Mouse (Mus musculus) kidney, postnatal 0 days (tissue): ENCODE measurements around the gene Sarnp. TPM values are rescaled to one million over a fixed set of nuclear protein-coding genes. Genes with fewer than 3 reads are reported as not detected.

Source experiments
- ATAC-seq: fragments of 200-750 bp; cut with Nextera tagmentation; replicated peaks from 2 replicates; pipeline ENCODE4 v1.8.0; 2017; ENCODE audit warnings: low read depth, moderate number of reproducible peaks, moderate TSS enrichment, moderate library complexity; ENCODE audit not compliant: low FRiP score
- DNase-seq: peaks from one replicate; pipeline ENCODE4 v3.0.0-alpha.2; 2016; ENCODE audit warnings: low spot score
- H3K27ac ChIP-seq: fragments of 300-500 bp; sonication (generic); 2 replicates; pipeline ENCODE4 v1.5.1; 2014; ENCODE audit warnings: mild to moderate bottlenecking
- H3K27me3 ChIP-seq: fragments of 300-500 bp; sonication (generic); 2 replicates; pipeline ENCODE4 v1.6.1; 2014; ENCODE audit warnings: low read length, mixed read lengths; ENCODE audit not compliant: insufficient read depth
- H3K36me3 ChIP-seq: fragments of 300-500 bp; sonication (generic); 2 replicates; pipeline ENCODE4 v1.6.1; 2014; ENCODE audit warnings: low read length, mixed read lengths; ENCODE audit not compliant: insufficient read depth
- H3K4me1 ChIP-seq: fragments of 300-500 bp; sonication (generic); replicated peaks from 2 replicates; pipeline ENCODE4 v1.6.1; 2014; ENCODE audit warnings: antibody characterized with exemption, low read length, mixed read lengths; ENCODE audit not compliant: insufficient read depth
- H3K4me2 ChIP-seq: fragments of 300-500 bp; sonication (generic); 2 replicates; pipeline ENCODE4 v1.6.1; 2014; ENCODE audit warnings: mild to moderate bottlenecking, low read length, moderate library complexity, mixed read lengths
- H3K4me3 ChIP-seq: fragments of 300-500 bp; sonication (generic); replicated peaks from 2 replicates; pipeline ENCODE4 v1.5.1; 2014; ENCODE audit warnings: low read depth, low read length
- H3K9ac ChIP-seq: fragments of 300-500 bp; sonication (generic); 2 replicates; pipeline ENCODE4 v1.6.1; 2014; ENCODE audit warnings: low read depth, low read length
- H3K9me3 ChIP-seq: fragments of 300-500 bp; sonication (generic); replicated peaks from 2 replicates; pipeline ENCODE4 v1.6.1; 2016; ENCODE audit warnings: low read length, inconsistent platforms, mixed read lengths
- CTCF ChIP-seq: IDR thresholded peaks from 2 replicates; pipeline ENCODE4 v1.5.1; 2016; ENCODE audit warnings: antibody characterized with exemption, low read depth, mild to moderate bottlenecking, moderate library complexity
- WGBS: fragments of 180-500 bp; shearing (Covaris S2); extraction: QIAGEN DNeasy Blood & Tissue Kit; methylation state at CpG from one replicate; pipeline ENCODE4 v1.1.7; 2014; 5-methylcytosine and 5-hydroxymethylcytosine counted together
- polyA plus RNA-seq: library from polyadenylated mRNA; unstranded; fragments of >200 nt; fragmentation: Nextera tagmentation; extraction: Ambion mirVana; gene quantifications from 2 replicates; pipeline ENCODE4 v1.2.1, GENCODE M21; 2015

The Sarnp gene
- polyA plus RNA-seq, 1 experiment from 2014 or later: 164 TPM

- Histone ChIP-seq H3K9me3 (no peaks in the 10 kb centered on the region), H3K36me3 (peaks cover 9% of the 10 kb centered on the region; the same call in 1 of the 2 replicates), H3K27me3 (no peaks in the 10 kb centered on the region), H3K9ac (no peak overlapping the region), H3K4me3 (no peak overlapping the region), H3K4me1 (no peaks in the 10 kb centered on the region), H3K4me2 (no peak overlapping the region), H3K27ac (no peak overlapping the region)
- no peak for TF ChIP-seq CTCF
- DNase-seq: no peak
- no peak for ATAC-seq
These were observed 61.2 kb downstream of the Sarnp start for GRCm38 (mm10) chr10:128878291-128878690.

GRCm38 (mm10) chr10:128878811-128879210 is 61.7 kb downstream of the Sarnp start:
- no peaks in the 10 kb centered on the region for H3K9me3 ChIP-seq
- H3K9ac ChIP-seq: no peak overlapping the region
- H3K4me2 ChIP-seq: no peak overlapping the region
- H3K27ac ChIP-seq: no peak overlapping the region
- H3K27me3 ChIP-seq: no peaks in the 10 kb centered on the region
- no peak for TF ChIP-seq CTCF
- no peaks in the 10 kb centered on the region for H3K4me1 ChIP-seq
- no peak for ATAC-seq
- H3K36me3 ChIP-seq: 0 out of 2 replicates have a peak, but pooled peaks cover 3% of the 10 kb centered on the region
- DNase-seq: no peak
- no peak overlapping the region for H3K4me3 ChIP-seq
- WGBS: 90% methylated on average over 2 of the region's 2 CpGs

- no peak for TF ChIP-seq CTCF
- peak; percentile 71 for ATAC-seq
- H3K4me2 ChIP-seq: no peak overlapping the region
- H3K4me1 ChIP-seq: no peaks in the 10 kb centered on the region; the same call in 1 of the 2 replicates
- WGBS: 70% methylated on average over 5 of the region's 5 CpGs
- DNase-seq: no peak
- no peak overlapping the region for H3K9ac ChIP-seq
- no peak overlapping the region for H3K4me3 ChIP-seq
- no peaks in the 10 kb centered on the region for H3K9me3 ChIP-seq
- H3K36me3 ChIP-seq: 0 out of 2 replicates have a peak, but pooled peaks cover 7% of the 10 kb centered on the region
- H3K27ac ChIP-seq: no peak overlapping the region
- no peaks in the 10 kb centered on the region for H3K27me3 ChIP-seq
These were observed 64.9 kb downstream of the Sarnp start for GRCm38 (mm10) chr10:128882067-128882466.

- Histone ChIP-seq H3K9ac (peak overlapping the region; percentile 32; the same call in 1 of the 2 replicates), H3K4me1 (peaks cover 9% of the 10 kb centered on the region; the same call in 1 of the 2 replicates), H3K4me3 (peak overlapping the region; percentile 26), H3K4me2 (peak overlapping the region; percentile 63), H3K27me3 (no peaks in the 10 kb centered on the region), H3K27ac (peak overlapping the region; percentile 38), H3K9me3 (no peaks in the 10 kb centered on the region), H3K36me3 (0 out of 2 replicates have a peak, but pooled peaks cover 7% of the 10 kb centered on the region)
- DNase-seq (peak; percentile 82), ATAC-seq (peak; percentile 33)
- WGBS: 4% methylated on average over 6 of the region's 7 CpGs
- no peak for TF ChIP-seq CTCF
These were observed 72.1 kb downstream of the Sarnp start for GRCm38 (mm10) chr10:128888941-128889827.

- 13% methylated on average over 1 of the region's 2 CpGs for WGBS
- TF ChIP-seq CTCF: no peak
- DNase-seq: no peak
- no peak for ATAC-seq
- Histone ChIP-seq H3K27ac (peak overlapping the region; percentile 90), H3K4me3 (peak overlapping the region; percentile 62), H3K4me1 (peaks cover 9% of the 10 kb centered on the region; the same call in 1 of the 2 replicates), H3K9me3 (no peaks in the 10 kb centered on the region), H3K4me2 (peak overlapping the region; percentile 63), H3K36me3 (0 out of 2 replicates have a peak, but pooled peaks cover 6% of the 10 kb centered on the region), H3K9ac (0 out of 2 replicates have a peak overlapping the region, but pooled peaks have one; percentile 36), H3K27me3 (no peaks in the 10 kb centered on the region)
These were observed 72.7 kb downstream of the Sarnp start for GRCm38 (mm10) chr10:128889846-128890245.

GRCm38 (mm10) chr10:128890383-128891295 is 73.5 kb downstream of the Sarnp start:
- WGBS: under 1% methylated on average over 40 of the region's 40 CpGs
- DNase-seq: peak; percentile 37

More at GRCm38 (mm10) chr10:128890383-128891295, 73.5 kb downstream of the Sarnp start:
- no peak; the same call in 1 of the 2 replicates for ATAC-seq
- Histone ChIP-seq H3K4me3 (peak overlapping the region; percentile 62), H3K36me3 (0 out of 2 replicates have a peak, but pooled peaks cover 3% of the 10 kb centered on the region), H3K27me3 (no peaks in the 10 kb centered on the region), H3K9me3 (no peaks in the 10 kb centered on the region), H3K4me1 (peaks cover 10% of the 10 kb centered on the region; the same call in 1 of the 2 replicates), H3K4me2 (peak overlapping the region; percentile 63), H3K27ac (peak overlapping the region; percentile 90), H3K9ac (peak overlapping the region; percentile 78)
- TF ChIP-seq CTCF: no peak
